Mouse (Mus musculus) heart, embryonic 12.5 days (tissue): ENCODE measurements around the gene Stk11. TPM values are rescaled to one million over a fixed set of nuclear protein-coding genes. Genes with fewer than 3 reads are reported as not detected.

Experiments used
- ATAC-seq: fragments of 200-750 bp; cut with Nextera tagmentation; 2 replicates; pipeline ENCODE4 v1.8.0; 2017; ENCODE audit warnings: moderate TSS enrichment, moderate library complexity; ENCODE audit not compliant: insufficient number of reproducible peaks, low FRiP score
- H3K27ac ChIP-seq: fragments of 300-500 bp; sonication (generic); 2 replicates; pipeline ENCODE4 v1.5.1; 2016; ENCODE audit warnings: mild to moderate bottlenecking, moderate library complexity; ENCODE audit not compliant: poor library complexity, severe bottlenecking
- H3K27me3 ChIP-seq: fragments of 300-500 bp; sonication (generic); replicated peaks from 2 replicates; pipeline ENCODE4 v1.6.1; 2016; ENCODE audit warnings: mild to moderate bottlenecking, moderate library complexity
- H3K36me3 ChIP-seq: fragments of 300-500 bp; sonication (generic); 2 replicates; pipeline ENCODE4 v1.6.1; 2016; ENCODE audit warnings: mild to moderate bottlenecking, moderate library complexity
- H3K4me1 ChIP-seq: fragments of 300-500 bp; sonication (generic); replicated peaks from 2 replicates; pipeline ENCODE4 v1.6.1; 2016; ENCODE audit warnings: mild to moderate bottlenecking
- H3K4me2 ChIP-seq: fragments of 300-500 bp; sonication (generic); 2 replicates; pipeline ENCODE4 v1.6.1; 2016; ENCODE audit warnings: mild to moderate bottlenecking, moderate library complexity
- H3K4me3 ChIP-seq: fragments of 300-500 bp; sonication (generic); 2 replicates; pipeline ENCODE4 v1.5.1; 2016; ENCODE audit warnings: mild to moderate bottlenecking
- H3K9ac ChIP-seq: fragments of 300-500 bp; sonication (generic); 2 replicates; pipeline ENCODE4 v1.6.1; 2016; ENCODE audit warnings: mild to moderate bottlenecking, moderate library complexity
- H3K9me3 ChIP-seq: fragments of 300-500 bp; sonication (generic); replicated peaks from 2 replicates; pipeline ENCODE4 v1.6.1; 2016; ENCODE audit warnings: mild to moderate bottlenecking, moderate library complexity
- WGBS: fragments of 180-500 bp; shearing (Covaris S2); methylation state at CpG from one replicate; pipeline ENCODE4 v1.1.7; 2016; 5-methylcytosine and 5-hydroxymethylcytosine counted together
- polyA plus RNA-seq: library from polyadenylated mRNA; unstranded; fragments of >200 nt; fragmentation: Nextera tagmentation; extraction: Ambion mirVana; gene quantifications from 2 replicates; pipeline ENCODE4 v1.2.1, GENCODE M21; 2016

Gene Stk11
- polyA plus RNA-seq, 1 experiment from 2014 or later, result 10.8 TPM

GRCm38 (mm10) chr10:80095547-80095946 lies 20.1 kb upstream of the Stk11 start:
- no peak for ATAC-seq
- Histone ChIP-seq H3K27me3 (no peaks in the 10 kb centered on the region), H3K27ac (no peak overlapping the region), H3K4me1 (peaks cover 82% of the 10 kb centered on the region), H3K4me2 (no peak overlapping the region), H3K36me3 (no peaks in the 10 kb centered on the region; the same call in none of the 2 replicates), H3K9me3 (no peaks in the 10 kb centered on the region), H3K9ac (peak overlapping the region; percentile 49), H3K4me3 (no peak overlapping the region)
- 84% methylated on average over 5 of the region's 5 CpGs for WGBS

GRCm38 (mm10) chr10:80097275-80097674 lies 18.3 kb upstream of the Stk11 start:
- Histone ChIP-seq H3K27me3 (no peaks in the 10 kb centered on the region), H3K27ac (peak overlapping the region; percentile 19), H3K4me2 (peak overlapping the region; percentile 42), H3K36me3 (no peaks in the 10 kb centered on the region), H3K4me1 (peaks cover 94% of the 10 kb centered on the region), H3K9me3 (no peaks in the 10 kb centered on the region), H3K9ac (0 out of 2 replicates have a peak overlapping the region, but pooled peaks have one; percentile 34), H3K4me3 (no peak overlapping the region)
- 10% methylated on average over 7 of the region's 7 CpGs for WGBS
- ATAC-seq, result peak; percentile 40; the same call in 1 of the 2 replicates

- H3K4me2 ChIP-seq, result no peak overlapping the region
- no peak overlapping the region for H3K4me3 ChIP-seq
Observed at GRCm38 (mm10) chr10:80098630-80099029, 17.0 kb upstream of the Stk11 start.

GRCm38 (mm10) chr10:80100982-80101381 lies 14.6 kb upstream of the Stk11 start:
- no peak overlapping the region for H3K27ac ChIP-seq
- H3K4me1 ChIP-seq, result peaks cover 68% of the 10 kb centered on the region
- H3K9me3 ChIP-seq, result no peaks in the 10 kb centered on the region
- ATAC-seq, result no peak
- H3K4me3 ChIP-seq, result peak overlapping the region; percentile 94
- H3K9ac ChIP-seq, result 0 out of 2 replicates have a peak overlapping the region, but pooled peaks have one; percentile 93
- H3K27me3 ChIP-seq, result no peaks in the 10 kb centered on the region
- 35% methylated on average over 11 of the region's 11 CpGs for WGBS
- peak overlapping the region; percentile 98 for H3K4me2 ChIP-seq
- H3K36me3 ChIP-seq, result no peaks in the 10 kb centered on the region

More at GRCm38 (mm10) chr10:80098630-80099029, 17.0 kb upstream of the Stk11 start:
- no peak for ATAC-seq
- H3K4me1 ChIP-seq, result peaks cover 89% of the 10 kb centered on the region
- H3K36me3 ChIP-seq, result no peaks in the 10 kb centered on the region
- H3K27me3 ChIP-seq, result no peaks in the 10 kb centered on the region
- H3K9ac ChIP-seq, result no peak overlapping the region
- 78% methylated on average over 5 of the region's 5 CpGs for WGBS
- H3K27ac ChIP-seq, result no peak overlapping the region
- H3K9me3 ChIP-seq, result no peaks in the 10 kb centered on the region

- H3K9ac ChIP-seq, result peak overlapping the region; percentile 93
- ATAC-seq, result peak; percentile 89
- under 1% methylated on average over 54 of the region's 59 CpGs for WGBS
- H3K4me1 ChIP-seq, result peaks cover 54% of the 10 kb centered on the region
- H3K27me3 ChIP-seq, result no peaks in the 10 kb centered on the region
- peak overlapping the region; percentile 94 for H3K4me3 ChIP-seq
- H3K27ac ChIP-seq, result peak overlapping the region; percentile 57
- H3K4me2 ChIP-seq, result peak overlapping the region; percentile 98
- H3K36me3 ChIP-seq, result no peaks in the 10 kb centered on the region
- no peaks in the 10 kb centered on the region for H3K9me3 ChIP-seq
Observed at GRCm38 (mm10) chr10:80102216-80102915, 13.2 kb upstream of the Stk11 start.

GRCm38 (mm10) chr10:80103032-80103431 lies 12.6 kb upstream of the Stk11 start:
- H3K4me2 ChIP-seq, result peak overlapping the region; percentile 98; the same call in 1 of the 2 replicates
- H3K4me3 ChIP-seq, result no peak overlapping the region
- H3K9me3 ChIP-seq, result no peaks in the 10 kb centered on the region
- peaks cover 47% of the 10 kb centered on the region for H3K4me1 ChIP-seq
- H3K27me3 ChIP-seq, result no peaks in the 10 kb centered on the region
- ATAC-seq, result no peak; the same call in 1 of the 2 replicates
- peak overlapping the region; percentile 57; the same call in 1 of the 2 replicates for H3K27ac ChIP-seq
- peak overlapping the region; percentile 93 for H3K9ac ChIP-seq
- H3K36me3 ChIP-seq, result no peaks in the 10 kb centered on the region
- 78% methylated on average over 2 of the region's 2 CpGs for WGBS

GRCm38 (mm10) chr10:80104181-80104580 lies 11.4 kb upstream of the Stk11 start:
- H3K9me3 ChIP-seq, result no peaks in the 10 kb centered on the region
- H3K27me3 ChIP-seq, result no peaks in the 10 kb centered on the region
- no peak overlapping the region for H3K27ac ChIP-seq
- H3K4me2 ChIP-seq, result no peak overlapping the region
- peaks cover 36% of the 10 kb centered on the region for H3K4me1 ChIP-seq
- no peak overlapping the region for H3K9ac ChIP-seq
- no peaks in the 10 kb centered on the region for H3K36me3 ChIP-seq
- WGBS, result 78% methylated on average over 3 of the region's 3 CpGs
- no peak for ATAC-seq
- H3K4me3 ChIP-seq, result no peak overlapping the region

- no peaks in the 10 kb centered on the region for H3K36me3 ChIP-seq
- 76% methylated on average over 5 of the region's 5 CpGs for WGBS
- no peak within 1 kb of the TSS for H3K27ac ChIP-seq
- no peak within 1 kb of the TSS for H3K4me3 ChIP-seq
- H3K27me3 ChIP-seq, result no peaks in the 10 kb centered on the region
- H3K4me1 ChIP-seq, result peaks cover 23% of the 10 kb centered on the region
- no peak within 1 kb of the TSS for H3K4me2 ChIP-seq
- no peak for ATAC-seq
- no peaks in the 10 kb centered on the region for H3K9me3 ChIP-seq
- H3K9ac ChIP-seq, result 0 out of 2 replicates have a peak within 1 kb of the TSS, but pooled peaks have one; percentile 14
Observed at GRCm38 (mm10) chr10:80105460-80105859, 10.1 kb upstream of the Stk11 start, which contains the start of gene Sbno2. Sbno2 (minus strand) TSS chr10:80105571.

GRCm38 (mm10) chr10:80105926-80106325 lies 9.7 kb upstream of the Stk11 start:
- Histone ChIP-seq H3K36me3 (no peaks in the 10 kb centered on the region), H3K4me2 (no peak overlapping the region), H3K4me3 (no peak overlapping the region), H3K27me3 (no peaks in the 10 kb centered on the region), H3K9ac (no peak overlapping the region), H3K9me3 (no peaks in the 10 kb centered on the region), H3K4me1 (peaks cover 18% of the 10 kb centered on the region), H3K27ac (no peak overlapping the region)
- WGBS, result 70% methylated on average over 5 of the region's 5 CpGs
- ATAC-seq, result no peak

- Histone ChIP-seq H3K4me1 (peaks cover 6% of the 10 kb centered on the region; the same call in 1 of the 2 replicates), H3K9me3 (no peaks in the 10 kb centered on the region), H3K27ac (no peak overlapping the region), H3K36me3 (no peaks in the 10 kb centered on the region), H3K9ac (0 out of 2 replicates have a peak overlapping the region, but pooled peaks have one; percentile 31), H3K27me3 (no peaks in the 10 kb centered on the region), H3K4me3 (no peak overlapping the region), H3K4me2 (no peak overlapping the region)
- ATAC-seq, result no peak
- 52% methylated on average over 6 of the region's 6 CpGs for WGBS
Observed at GRCm38 (mm10) chr10:80107678-80108077, 7.9 kb upstream of the Stk11 start.

GRCm38 (mm10) chr10:80114341-80115284 lies 990 bp upstream of the Stk11 start:
- Histone ChIP-seq H3K9me3 (no peaks in the 10 kb centered on the region), H3K4me2 (peak overlapping the region; percentile 72), H3K4me1 (peaks cover 32% of the 10 kb centered on the region), H3K36me3 (peaks cover 20% of the 10 kb centered on the region), H3K27ac (peak overlapping the region; percentile 90), H3K9ac (peak overlapping the region; percentile 73), H3K4me3 (peak overlapping the region; percentile 71), H3K27me3 (no peaks in the 10 kb centered on the region)
- WGBS, result 2% methylated on average over 27 of the region's 27 CpGs
- ATAC-seq, result peak; percentile 55
